Mouse (Mus musculus): ENCODE data around the gene Snx30. TPM values are rescaled to one million over a fixed set of nuclear protein-coding genes. Genes with fewer than 3 reads are reported as not detected.

Gene Snx30
- total and polyA plus RNA-seq, 3 experiments = 4.2 to 8.6 TPM; not detected in 1

DNA sequence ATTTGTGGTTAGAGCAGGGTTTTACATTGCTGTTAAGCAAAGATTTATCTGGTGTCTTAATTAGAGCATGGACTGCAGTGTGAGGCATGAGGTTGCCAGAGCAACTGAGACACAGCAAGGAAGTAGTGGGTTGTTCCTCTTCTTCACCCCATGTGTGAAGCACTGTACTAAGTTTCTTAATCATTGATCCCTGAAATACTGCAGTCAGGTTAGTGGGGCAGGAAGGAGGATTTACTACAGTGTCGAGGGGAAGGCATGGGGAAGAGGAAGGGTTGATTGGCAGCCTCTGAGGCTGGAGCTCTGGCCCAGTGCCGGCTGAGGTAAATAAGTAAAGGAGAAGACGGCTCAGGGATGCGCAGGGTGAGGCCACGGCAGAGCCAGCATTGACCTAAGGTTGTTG is 82.4 kb downstream of the Snx30 start:
- H3K27me3 ChIP-seq (ENCODE audit: control insufficient read depth in 1 of 2, insufficient read depth in 2 of 2, low read length in 2 of 2) = no peaks in the 10 kb centered on the region
- H3K9me3 ChIP-seq (replicated peaks; ENCODE audit: insufficient read depth, low read length) = no peaks in the 10 kb centered on the region
- H3K36me3 ChIP-seq (ENCODE audit: control insufficient read depth in 1 of 2, insufficient read depth in 2 of 2, low read length in 2 of 2) = peaks cover 0 to 17% of the 10 kb centered on the region in 2 experiments; a peak in 2 of 4 replicates

GRCm38 (mm10) chr4:59890086-59890600 is 84.5 kb downstream of the Snx30 start:
- peaks cover 0 to 18% of the 10 kb centered on the region in 2 experiments; a peak in 2 of 4 replicates for H3K36me3 ChIP-seq (ENCODE audit: control insufficient read depth in 1 of 2, insufficient read depth in 2 of 2, low read length in 2 of 2)
- no peak overlapping the region for H3K9ac ChIP-seq (ENCODE audit: control insufficient read depth, low read depth, low read length, poor library complexity, severe bottlenecking)
- no peak for DNase-seq (ENCODE audit: low read depth, low spot score)
- no peaks in the 10 kb centered on the region for H3K27me3 ChIP-seq (ENCODE audit: control insufficient read depth in 1 of 2, insufficient read depth in 2 of 2, low read length in 2 of 2)
- no peaks in the 10 kb centered on the region for H3K79me2 ChIP-seq (ENCODE audit: control insufficient read depth, insufficient read depth, low read length, poor library complexity)
- H3K27ac ChIP-seq (ENCODE audit: control insufficient read depth, low read depth, low read length) = no peak overlapping the region
- no peak overlapping the region for H3K4me3 ChIP-seq (ENCODE audit: control insufficient read depth in 1 of 2, insufficient read depth in 1 of 2, low read depth in 2 of 2, low read length in 2 of 2)
- H3K9me3 ChIP-seq (replicated peaks; ENCODE audit: insufficient read depth, low read length) = no peaks in the 10 kb centered on the region
- no peak for TF ChIP-seq EP300 (IDR thresholded peaks at IDR 0.05; ENCODE audit: low read depth in 1 of 2, low read length in 2 of 2)
- TF ChIP-seq MAX (IDR thresholded peaks at IDR 0.05; ENCODE audit: low read length) = no peak
- TF ChIP-seq TBP (IDR thresholded peaks at IDR 0.05; ENCODE audit: low read depth, low read length) = no peak
- no peak for TF ChIP-seq MYC (IDR thresholded peaks at IDR 0.05; ENCODE audit: low read depth, low read length)
- TF ChIP-seq POLR2A (IDR thresholded peaks at IDR 0.05; ENCODE audit: control insufficient read depth in 1 of 2, insufficient read depth in 1 of 2, low read depth in 1 of 2, low read length in 2 of 2, poor library complexity in 1 of 2) = no peak
- no peak for TF ChIP-seq USF2 (IDR thresholded peaks at IDR 0.05; ENCODE audit: borderline replicate concordance in 1 of 2, insufficient read depth in 1 of 2, low read depth in 1 of 2, low read length in 2 of 2)
- TF ChIP-seq E2F4 (IDR thresholded peaks at IDR 0.05; ENCODE audit: borderline replicate concordance, low read depth, low read length) = no peak
- no peak for TF ChIP-seq MXI1 (IDR thresholded peaks at IDR 0.05; ENCODE audit: low read depth, low read length)
- no peak for TF ChIP-seq TAL1 (IDR thresholded peaks at IDR 0.05; ENCODE audit: low read length)
- TF ChIP-seq POLR2AphosphoS2 (IDR thresholded peaks at IDR 0.05; ENCODE audit: low read length) = no peak
- H3K4me1 ChIP-seq (ENCODE audit: control insufficient read depth in 1 of 2, insufficient read depth in 2 of 2, low read length in 2 of 2) = peaks cover 2 to 26% of the 10 kb centered on the region in 2 experiments

More for the DNA sequence above, 82.4 kb downstream of the Snx30 start:
- no peaks in the 10 kb centered on the region for H3K79me2 ChIP-seq (ENCODE audit: control insufficient read depth, insufficient read depth, low read length, poor library complexity)
- H3K9ac ChIP-seq (ENCODE audit: control insufficient read depth, low read depth, low read length, poor library complexity, severe bottlenecking) = no peak overlapping the region
- peaks cover 2 to 15% of the 10 kb centered on the region in 2 experiments for H3K4me1 ChIP-seq (ENCODE audit: control insufficient read depth in 1 of 2, insufficient read depth in 2 of 2, low read length in 2 of 2)
- DNase-seq (ENCODE audit: low read depth, low spot score) = peak; percentile 61
- H3K27ac ChIP-seq (ENCODE audit: control insufficient read depth, low read depth, low read length) = no peak overlapping the region
- TF ChIP-seq MAFK (IDR thresholded peaks at IDR 0.05; ENCODE audit: borderline replicate concordance, low read depth, low read length) = no peak
- TF ChIP-seq SIN3A (IDR thresholded peaks at IDR 0.05; ENCODE audit: low read length) = peak; percentile 57
- no peak for TF ChIP-seq GATA1 (IDR thresholded peaks at IDR 0.05; ENCODE audit: low read depth, low read length)
- TF ChIP-seq MEF2A (IDR thresholded peaks at IDR 0.05; ENCODE audit: extremely low read depth, insufficient replicate concordance, low read depth, low read length, poor library complexity, severe bottlenecking) = no peak
- TF ChIP-seq JUND (IDR thresholded peaks at IDR 0.05; ENCODE audit: low read depth, low read length) = no peak
- no peak for TF ChIP-seq MYC (IDR thresholded peaks at IDR 0.05; ENCODE audit: low read depth, low read length)
- no peak for TF ChIP-seq ETS1 (IDR thresholded peaks at IDR 0.05; ENCODE audit: low read depth, low read length)
- no peak for TF ChIP-seq CHD1 (IDR thresholded peaks at IDR 0.05; ENCODE audit: low read depth, low read length)
- TF ChIP-seq POLR2AphosphoS5 (IDR thresholded peaks at IDR 0.05; ENCODE audit: borderline replicate concordance, low read depth, low read length) = no peak
- TF ChIP-seq EP300 (IDR thresholded peaks at IDR 0.05; ENCODE audit: low read depth in 1 of 2, low read length in 2 of 2) = no peak
- no peak for TF ChIP-seq ZMIZ1 (IDR thresholded peaks at IDR 0.05; ENCODE audit: low read depth, low read length)
- TF ChIP-seq BHLHE40 (IDR thresholded peaks at IDR 0.05; ENCODE audit: borderline replicate concordance, low read depth, low read length) = no peak
- peak; percentile 69; the same call in 1 of the 2 replicates for TF ChIP-seq MXI1 (IDR thresholded peaks at IDR 0.05; ENCODE audit: low read depth, low read length)
- TF ChIP-seq ZNF384 (IDR thresholded peaks at IDR 0.05; ENCODE audit: low read depth, low read length) = no peak
- TF ChIP-seq USF2 (IDR thresholded peaks at IDR 0.05; ENCODE audit: borderline replicate concordance in 1 of 2, insufficient read depth in 1 of 2, low read depth in 1 of 2, low read length in 2 of 2) = no peak
- no peak for TF ChIP-seq MAZ (IDR thresholded peaks at IDR 0.05; ENCODE audit: low read depth, low read length)
- TF ChIP-seq TCF12 (IDR thresholded peaks at IDR 0.05; ENCODE audit: low read depth, low read length) = no peak
- 0 out of 2 replicates have a peak, but pooled peaks have one; percentile 27 for TF ChIP-seq MAX (IDR thresholded peaks at IDR 0.05; ENCODE audit: low read length)
- TF ChIP-seq POLR2A (IDR thresholded peaks at IDR 0.05; ENCODE audit: control insufficient read depth in 1 of 2, insufficient read depth in 1 of 2, low read depth in 1 of 2, low read length in 2 of 2, poor library complexity in 1 of 2) = no peak
- no peak for TF ChIP-seq MYB (IDR thresholded peaks at IDR 0.05; ENCODE audit: low read depth, low read length)
- no peak for TF ChIP-seq CTCF (IDR thresholded peaks at IDR 0.05 in 2 of 3, conservative IDR thresholded peaks at IDR 0.05 in 1 of 3; ENCODE audit: control insufficient read depth in 1 of 3, insufficient read depth in 1 of 3, low read depth in 2 of 3, low read length in 3 of 3, poor library complexity in 1 of 3, severe bottlenecking in 1 of 3)
- TF ChIP-seq HCFC1 (IDR thresholded peaks at IDR 0.05; ENCODE audit: low read depth, low read length) = no peak
- TF ChIP-seq RAD21 (IDR thresholded peaks at IDR 0.05; ENCODE audit: low read depth, low read length) = no peak
- TF ChIP-seq NRF1 (IDR thresholded peaks at IDR 0.05; ENCODE audit: insufficient read depth, low read depth, low read length, poor library complexity, severe bottlenecking) = no peak
- TF ChIP-seq TBP (IDR thresholded peaks at IDR 0.05; ENCODE audit: low read depth, low read length) = no peak
- no peak for TF ChIP-seq SMC3 (IDR thresholded peaks at IDR 0.05; ENCODE audit: low read depth, low read length)
- H3K4me3 ChIP-seq (ENCODE audit: control insufficient read depth in 1 of 2, insufficient read depth in 1 of 2, low read depth in 2 of 2, low read length in 2 of 2) = no peak overlapping the region

All from MEL (cell line).